Mouse (Mus musculus): ENCODE measurements around the gene Apoc2.

DNA sequence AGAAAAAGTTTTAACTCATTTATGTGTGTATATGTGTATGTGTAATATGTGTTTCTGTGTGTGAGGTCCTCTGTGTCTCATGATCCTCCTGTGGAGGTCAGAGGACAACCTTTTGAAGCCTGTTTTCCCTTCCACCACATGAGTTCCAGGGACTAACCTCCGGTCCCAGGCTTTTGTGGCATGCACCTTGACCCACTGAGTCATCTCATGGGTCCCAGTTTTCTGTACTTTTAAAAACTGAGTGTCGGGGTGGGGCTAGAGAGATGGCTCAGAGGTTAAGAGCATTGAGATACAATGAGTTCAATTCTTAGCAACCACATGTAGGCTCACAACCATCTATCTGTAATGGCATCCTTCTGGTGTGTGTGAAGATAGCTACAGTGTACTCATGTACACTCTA is 3.0 kb upstream of the Apoc2 start:
- TF ChIP-seq POLR2A (IDR thresholded peaks at IDR 0.05; ENCODE audit: insufficient read depth, low read length) (no peak), CTCF (IDR thresholded peaks at IDR 0.05; ENCODE audit: low read depth, low read length) (no peak), EP300 (IDR thresholded peaks at IDR 0.05; ENCODE audit: insufficient read depth, low read depth, low read length) (no peak)

Measured in ES-Bruce4 (cell line).